Mouse (Mus musculus) kidney, adult 2 months (tissue): ENCODE results near the gene Tmem115.

Source experiments
- CTCF ChIP-seq: fragments of 200-500 bp; conservative IDR thresholded peaks from 2 replicates; pipeline ENCODE4 v1.5.1; 2011; ENCODE audit warnings: low read depth, mild to moderate bottlenecking, control low read depth, low read length, moderate library complexity, mixed read lengths; ENCODE audit not compliant: insufficient read depth, insufficient read length
- POLR2A ChIP-seq: fragments of 200-500 bp; IDR thresholded peaks from one replicate; pipeline ENCODE4 v1.6.1; 2011; ENCODE audit warnings: low read depth, low read length, control low read depth

- TF ChIP-seq CTCF (no peak), POLR2A (no peak)
Measured at GRCm38 (mm10) chr9:107583174-107583573, 49.4 kb downstream of the Tmem115 start.
